Mouse (Mus musculus) heart, postnatal 0 days (tissue): ENCODE results near the gene Olfr1155.

ENCODE experiments used
- CTCF ChIP-seq: IDR thresholded peaks from 2 replicates; pipeline ENCODE4 v1.5.1; 2016; ENCODE audit warnings: antibody characterized with exemption, control low read depth, low read depth
- EP300 ChIP-seq: IDR thresholded peaks from 2 replicates; pipeline ENCODE4 v1.6.1; 2016; ENCODE audit warnings: antibody characterized with exemption, low read depth

GRCm38 (mm10) chr2:87953000-87953399 lies 8.1 kb upstream of the Olfr1155 start, which contains the start of gene Olfr1156:
- no peak for TF ChIP-seq CTCF
- TF ChIP-seq EP300 = no peak
